Mouse (Mus musculus) liver, postnatal 0 days (tissue): ENCODE results near the gene Prpf8.

Source experiments
- CTCF ChIP-seq: sonication (generic); IDR thresholded peaks from 2 replicates; pipeline ENCODE4 v1.5.1; 2016; ENCODE audit warnings: antibody characterized with exemption, low read depth
- EP300 ChIP-seq: IDR thresholded peaks from 2 replicates; pipeline ENCODE4 v1.6.1; 2016; ENCODE audit warnings: antibody characterized with exemption, low read depth, mild to moderate bottlenecking

- TF ChIP-seq CTCF (no peak), EP300 (no peak)
These were observed 26.7 kb downstream of the Prpf8 start, which contains the start of gene Scarf1 for GRCm38 (mm10) chr11:75513336-75513735.
